Comparison of ENCODE assay signal across 13 mouse cellular contexts in genomic region chr3:30445247-30445969, GRCm38 (mm10).
"Had no signal": no experiment of that assay in that cellular context is flagged by ENCODE, and none has a peak within 500 bp of the region (broad histone marks: within the 10 kb centered on the region; RNA-seq: fewer than 3 reads in every experiment).

No protein-coding gene starts in this region.

- H3K4me3 ChIP-seq: intestine, embryonic 15.5 days; liver, embryonic 13.5 days; midbrain, embryonic 12.5 days; myocyte; neural tube, embryonic 13.5 days had no signal

- H3K4me1 ChIP-seq: intestine, embryonic 15.5 days; liver, embryonic 13.5 days; midbrain, embryonic 12.5 days; neural tube, embryonic 13.5 days had no signal

- H3K9me3 ChIP-seq: intestine, embryonic 15.5 days; liver, embryonic 13.5 days; midbrain, embryonic 12.5 days; neural tube, embryonic 13.5 days had no signal

- H3K4me2 ChIP-seq: intestine, embryonic 15.5 days; liver, embryonic 13.5 days; midbrain, embryonic 12.5 days; neural tube, embryonic 13.5 days had no signal

- H3K9ac ChIP-seq: intestine, embryonic 15.5 days; liver, embryonic 13.5 days; midbrain, embryonic 12.5 days; neural tube, embryonic 13.5 days had no signal

- DNase-seq: left cerebral cortex, postnatal 4 days; liver, embryonic 13.5 days; lung, adult 2 months; lung, postnatal 14 days; lung, postnatal 4 days; thymus, adult 18-20 months; thymus, postnatal 36 days had no signal

- ATAC-seq: intestine, embryonic 15.5 days; midbrain, embryonic 16.5 days had no signal

- H3K27me3 ChIP-seq: intestine, embryonic 15.5 days; liver, embryonic 13.5 days; midbrain, embryonic 12.5 days; neural tube, embryonic 13.5 days had no signal

- H3K36me3 ChIP-seq: intestine, embryonic 15.5 days; liver, embryonic 13.5 days; midbrain, embryonic 12.5 days; neural tube, embryonic 13.5 days had no signal

- H3K27ac ChIP-seq: intestine, embryonic 15.5 days; kidney, postnatal 0 days; liver, embryonic 13.5 days; midbrain, embryonic 12.5 days; neural tube, embryonic 13.5 days had no signal
